Mouse (Mus musculus) lung, embryonic 14.5 days (tissue): ENCODE results near the gene Hsd17b10. TPM values are rescaled to one million over a fixed set of nuclear protein-coding genes. Genes with fewer than 3 reads are reported as not detected.

Experiments
- ATAC-seq: fragments of 200-750 bp; cut with Nextera tagmentation; 2 replicates; pipeline ENCODE4 v1.8.0; 2017; ENCODE audit warnings: mild to moderate bottlenecking, moderate TSS enrichment, moderate library complexity; ENCODE audit not compliant: insufficient read depth
- DNase-seq: peaks from one replicate; pipeline ENCODE4 v3.0.0-alpha.2; 2015
- H3K27ac ChIP-seq: fragments of 300-500 bp; sonication (generic); 2 replicates; pipeline ENCODE4 v1.5.1; 2014; ENCODE audit warnings: low read depth, mild to moderate bottlenecking, moderate library complexity
- H3K27me3 ChIP-seq: fragments of 300-500 bp; sonication (generic); 2 replicates; pipeline ENCODE4 v1.6.1; 2014; ENCODE audit warnings: low read length, control low read depth; ENCODE audit not compliant: insufficient read depth
- H3K36me3 ChIP-seq: fragments of 300-500 bp; sonication (generic); 2 replicates; pipeline ENCODE4 v1.6.1; 2014; ENCODE audit warnings: control low read depth; ENCODE audit not compliant: insufficient read depth
- H3K4me1 ChIP-seq: fragments of 300-500 bp; sonication (generic); 2 replicates; pipeline ENCODE4 v1.6.1; 2014; ENCODE audit warnings: antibody characterized with exemption, control low read depth; ENCODE audit not compliant: insufficient read depth
- H3K4me2 ChIP-seq: fragments of 300-500 bp; sonication (generic); 2 replicates; pipeline ENCODE4 v1.6.1; 2014; ENCODE audit warnings: mild to moderate bottlenecking
- H3K4me3 ChIP-seq: fragments of 300-500 bp; sonication (generic); 2 replicates; pipeline ENCODE4 v1.5.1; 2014; ENCODE audit warnings: low read depth, low read length
- H3K9ac ChIP-seq: fragments of 300-500 bp; sonication (generic); 2 replicates; pipeline ENCODE4 v1.6.1; 2014
- H3K9me3 ChIP-seq: fragments of 300-500 bp; sonication (generic); 2 replicates; pipeline ENCODE4 v1.6.1; 2016; ENCODE audit warnings: low read depth, low read length, control low read depth
- CTCF ChIP-seq: IDR thresholded peaks from 2 replicates; pipeline ENCODE4 v1.5.1; 2016; ENCODE audit warnings: antibody characterized with exemption, low read depth
- WGBS: fragments of 180-500 bp; shearing (Covaris S2); extraction: QIAGEN DNeasy Blood & Tissue Kit; methylation state at CpG from one replicate; pipeline ENCODE4 v1.1.7; 2014; 5-methylcytosine and 5-hydroxymethylcytosine counted together
- polyA plus RNA-seq: library from polyadenylated mRNA; unstranded; fragments of >200 nt; fragmentation: Nextera tagmentation; extraction: Ambion mirVana; gene quantifications from 2 replicates; pipeline ENCODE4 v1.2.1, GENCODE M21; 2014

The Hsd17b10 gene
- polyA plus RNA-seq: 219 and 223 TPM in 2 replicates

GRCm38 (mm10) chrX:152001737-152002710 lies at the start of gene Hsd17b10:
Gene Hsd17b10, plus strand, starts transcription at chrX:152001845.
- H3K9me3 ChIP-seq: no peaks in the 10 kb centered on the region
- WGBS: 9% methylated on average over 39 of the region's 41 CpGs
- peak within 1 kb of the TSS; percentile 36; the same call in 1 of the 2 replicates for H3K27ac ChIP-seq
- H3K9ac ChIP-seq: peak within 1 kb of the TSS; percentile 54
- H3K4me2 ChIP-seq: peak within 1 kb of the TSS; percentile 63
- peak; percentile 34; the same call in 1 of the 2 replicates for TF ChIP-seq CTCF
- DNase-seq: peak; percentile 88
- peak; percentile 99 for ATAC-seq
- peak within 1 kb of the TSS; percentile 50 for H3K4me3 ChIP-seq
- H3K27me3 ChIP-seq: peaks cover 6% of the 10 kb centered on the region; the same call in 1 of the 2 replicates
- peaks cover 16% of the 10 kb centered on the region; the same call in 1 of the 2 replicates for H3K36me3 ChIP-seq
- no peaks in the 10 kb centered on the region for H3K4me1 ChIP-seq

- no peak for DNase-seq
- H3K9ac ChIP-seq: no peak overlapping the region
- H3K4me3 ChIP-seq: no peak overlapping the region
- no peak overlapping the region for H3K27ac ChIP-seq
- H3K9me3 ChIP-seq: no peaks in the 10 kb centered on the region
- 0 out of 2 replicates have a peak, but pooled peaks cover 4% of the 10 kb centered on the region for H3K27me3 ChIP-seq
- H3K4me2 ChIP-seq: no peak overlapping the region
- no peaks in the 10 kb centered on the region for H3K4me1 ChIP-seq
- no peak for TF ChIP-seq CTCF
- 75% methylated on average over 4 of the region's 4 CpGs for WGBS
- ATAC-seq: no peak
- H3K36me3 ChIP-seq: peaks cover 6% of the 10 kb centered on the region; the same call in 1 of the 2 replicates
Observed at GRCm38 (mm10) chrX:151999006-151999710, 2.5 kb upstream of the Hsd17b10 start.

GRCm38 (mm10) chrX:152001182-152001684 lies 412 bp upstream of the Hsd17b10 start:
- no peak for TF ChIP-seq CTCF
- Histone ChIP-seq H3K4me1 (no peaks in the 10 kb centered on the region), H3K9ac (peak overlapping the region; percentile 54; the same call in 1 of the 2 replicates), H3K9me3 (no peaks in the 10 kb centered on the region), H3K27ac (no peak overlapping the region), H3K36me3 (peaks cover 11% of the 10 kb centered on the region; the same call in 1 of the 2 replicates), H3K27me3 (0 out of 2 replicates have a peak, but pooled peaks cover 4% of the 10 kb centered on the region), H3K4me2 (peak overlapping the region; percentile 63), H3K4me3 (peak overlapping the region; percentile 50)
- WGBS: 30% methylated on average over 9 of the region's 9 CpGs
- ATAC-seq: peak; percentile 7; the same call in 1 of the 2 replicates
- peak; percentile 0 for DNase-seq

GRCm38 (mm10) chrX:152002865-152003264 lies 1.2 kb downstream of the Hsd17b10 start:
- DNase-seq: no peak
- peaks cover 15% of the 10 kb centered on the region for H3K27me3 ChIP-seq
- no peak for ATAC-seq
- H3K4me2 ChIP-seq: peak overlapping the region; percentile 63
- TF ChIP-seq CTCF: no peak
- 63% methylated on average over 2 of the region's 2 CpGs for WGBS
- H3K4me1 ChIP-seq: no peaks in the 10 kb centered on the region
- peaks cover 20% of the 10 kb centered on the region; the same call in 1 of the 2 replicates for H3K36me3 ChIP-seq
- H3K9me3 ChIP-seq: no peaks in the 10 kb centered on the region
- H3K27ac ChIP-seq: no peak overlapping the region
- 0 out of 2 replicates have a peak overlapping the region, but pooled peaks have one; percentile 50 for H3K4me3 ChIP-seq
- H3K9ac ChIP-seq: no peak overlapping the region

GRCm38 (mm10) chrX:152007863-152008262 lies 6.2 kb downstream of the Hsd17b10 start:
- ATAC-seq: no peak

GRCm38 (mm10) chrX:152015752-152016150 lies 14.1 kb downstream of the Hsd17b10 start:
- Histone ChIP-seq H3K27me3 (no peaks in the 10 kb centered on the region), H3K4me2 (peak overlapping the region; percentile 61), H3K9ac (peak overlapping the region; percentile 64), H3K27ac (peak overlapping the region; percentile 93), H3K9me3 (no peaks in the 10 kb centered on the region), H3K4me1 (no peaks in the 10 kb centered on the region), H3K4me3 (peak overlapping the region; percentile 50), H3K36me3 (no peaks in the 10 kb centered on the region)
- no peak for TF ChIP-seq CTCF
- WGBS: 18% methylated on average over 11 of the region's 11 CpGs
- ATAC-seq (no peak; the same call in 1 of the 2 replicates), DNase-seq (no peak)

More at GRCm38 (mm10) chrX:152007863-152008262, 6.2 kb downstream of the Hsd17b10 start:
- Histone ChIP-seq H3K4me1 (no peaks in the 10 kb centered on the region), H3K9ac (no peak overlapping the region), H3K27ac (no peak overlapping the region), H3K9me3 (no peaks in the 10 kb centered on the region), H3K4me3 (no peak overlapping the region), H3K36me3 (peaks cover 20% of the 10 kb centered on the region; the same call in 1 of the 2 replicates), H3K4me2 (no peak overlapping the region), H3K27me3 (peaks cover 13% of the 10 kb centered on the region)
- DNase-seq: no peak
- WGBS: 68% methylated on average over 1 of the region's 1 CpGs
- TF ChIP-seq CTCF: no peak
